Mouse (Mus musculus) C2C12 (cell line): ENCODE results near the gene Gm12185.

ENCODE experiments used
- CEBPB ChIP-seq: IDR thresholded peaks from one replicate; pipeline ENCODE4 v1.6.1; 2011; ENCODE audit warnings: low read depth, mild to moderate bottlenecking, control low read depth, moderate library complexity
- CTCF ChIP-seq: IDR thresholded peaks from one replicate; pipeline ENCODE4 v1.5.1; 2011; ENCODE audit not compliant: control insufficient read depth, insufficient read depth, insufficient read length
- MAX ChIP-seq: IDR thresholded peaks from one replicate; pipeline ENCODE4 v1.6.1; 2011; ENCODE audit warnings: mild to moderate bottlenecking, control low read depth
- MYOD1 ChIP-seq: IDR thresholded peaks from one replicate; pipeline ENCODE4 v1.6.1; 2011; ENCODE audit warnings: low read depth; ENCODE audit not compliant: control insufficient read depth, insufficient read length
- MYOG ChIP-seq: IDR thresholded peaks from one replicate; pipeline ENCODE4 v1.6.1; 2011; ENCODE audit not compliant: control insufficient read depth, insufficient read length; ENCODE audit errors: extremely low read depth
- USF1 ChIP-seq: IDR thresholded peaks from one replicate; pipeline ENCODE4 v1.6.1; 2011; ENCODE audit warnings: low read depth, mild to moderate bottlenecking, control low read depth, moderate library complexity

GRCm38 (mm10) chr11:48871201-48871772, 120.7 kb downstream of the Gm12185 start, which contains the start of gene Irgm1:
- TF ChIP-seq CTCF, result no peak
- TF ChIP-seq MYOG, result no peak
- no peak for TF ChIP-seq MAX
- no peak for TF ChIP-seq USF1
- no peak for TF ChIP-seq CEBPB
- TF ChIP-seq MYOD1, result no peak
